Mouse (Mus musculus) heart, postnatal 0 days (tissue): ENCODE data around the gene Vmn2r75. TPM values are rescaled to one million over a fixed set of nuclear protein-coding genes. Genes with fewer than 3 reads are reported as not detected.
"Not testable (repeated sequence)": the region's sequence is repeated elsewhere in the genome, so short reads cannot be mapped to it uniquely, and the experiment has no call there.

ENCODE experiments used
- ATAC-seq: fragments of 200-750 bp; cut with Nextera tagmentation; 2 replicates; pipeline ENCODE4 v1.8.0; 2017; ENCODE audit warnings: low read depth, moderate number of reproducible peaks, moderate library complexity; ENCODE audit not compliant: insufficient read depth
- DNase-seq: peaks from one replicate; pipeline ENCODE4 v3.0.0-alpha.2; 2016; ENCODE audit warnings: low spot score
- H3K27ac ChIP-seq: fragments of 300-500 bp; sonication (generic); 2 replicates; pipeline ENCODE4 v1.5.1; 2014; ENCODE audit warnings: low read depth, mild to moderate bottlenecking
- H3K27me3 ChIP-seq: fragments of 300-500 bp; sonication (generic); 2 replicates; pipeline ENCODE4 v1.6.1; 2014; ENCODE audit warnings: low read length, mixed read lengths; ENCODE audit not compliant: control insufficient read depth, insufficient read depth
- H3K36me3 ChIP-seq: fragments of 300-500 bp; sonication (generic); replicated peaks from 2 replicates; pipeline ENCODE4 v1.6.1; 2014; ENCODE audit warnings: low read length, mixed read lengths; ENCODE audit not compliant: control insufficient read depth, insufficient read depth
- H3K4me1 ChIP-seq: fragments of 300-500 bp; sonication (generic); 2 replicates; pipeline ENCODE4 v1.6.1; 2014; ENCODE audit warnings: antibody characterized with exemption; ENCODE audit not compliant: control insufficient read depth, insufficient read depth
- H3K4me2 ChIP-seq: fragments of 300-500 bp; sonication (generic); 2 replicates; pipeline ENCODE4 v1.6.1; 2014; ENCODE audit warnings: low read depth, mild to moderate bottlenecking, low read length, moderate library complexity
- H3K4me3 ChIP-seq: fragments of 300-500 bp; sonication (generic); 2 replicates; pipeline ENCODE4 v1.5.1; 2014; ENCODE audit warnings: low read depth, low read length
- H3K9ac ChIP-seq: fragments of 300-500 bp; sonication (generic); replicated peaks from 2 replicates; pipeline ENCODE4 v1.6.1; 2014; ENCODE audit warnings: low read depth, low read length, mixed read lengths
- H3K9me3 ChIP-seq: fragments of 300-500 bp; sonication (generic); replicated peaks from 2 replicates; pipeline ENCODE4 v1.6.1; 2016; ENCODE audit warnings: low read length; ENCODE audit not compliant: control insufficient read depth
- CTCF ChIP-seq: IDR thresholded peaks from 2 replicates; pipeline ENCODE4 v1.5.1; 2016; ENCODE audit warnings: antibody characterized with exemption, control low read depth, low read depth
- EP300 ChIP-seq: IDR thresholded peaks from 2 replicates; pipeline ENCODE4 v1.6.1; 2016; ENCODE audit warnings: antibody characterized with exemption, low read depth
- WGBS: fragments of 180-500 bp; shearing (Covaris S2); extraction: QIAGEN DNeasy Blood & Tissue Kit; methylation state at CpG from one replicate; pipeline ENCODE4 v1.1.7; 2014; 5-methylcytosine and 5-hydroxymethylcytosine counted together
- polyA plus RNA-seq: library from polyadenylated mRNA; unstranded; fragments of >200 nt; fragmentation: Nextera tagmentation; extraction: Ambion mirVana; gene quantifications from 2 replicates; pipeline ENCODE4 v1.2.1, GENCODE M21; 2015
- total RNA-seq: library from RNA; depleted of rRNA; stranded (reverse); fragments of >200 nt; gene quantifications from 2 replicates; pipeline ENCODE4 v1.2.3, GENCODE M21; 2014; ENCODE audit warnings: low replicate concordance; rRNA removed

Gene Vmn2r75
- total RNA-seq: not detected in 2 replicates
- polyA plus RNA-seq: not detected in 2 replicates

DNA sequence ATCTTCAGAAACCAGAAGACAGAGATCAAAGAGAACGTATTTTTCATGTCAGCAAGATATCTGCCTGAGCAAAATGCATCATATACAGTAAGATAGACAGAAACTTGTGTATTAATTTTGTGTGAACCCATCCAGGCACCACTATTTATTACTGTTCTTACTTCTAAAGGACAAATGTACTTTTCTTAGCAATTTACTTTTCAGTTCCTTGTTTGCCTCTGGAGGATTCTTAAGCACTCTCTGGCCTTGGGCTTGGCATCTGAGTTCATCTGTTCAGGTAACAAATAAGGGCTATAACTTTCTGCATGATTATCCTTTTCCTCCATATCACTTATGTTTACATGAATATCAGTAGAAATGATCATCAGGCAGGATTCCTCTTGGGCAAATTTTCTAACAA is at the start of gene Vmn2r75:
TSS of gene Vmn2r75 (minus strand) at position 101 of the 400 bp plus-strand sequence.
- not testable (repeated sequence) for H3K27me3 ChIP-seq, H3K4me2 ChIP-seq, H3K9me3 ChIP-seq, H3K4me3 ChIP-seq, DNase-seq, H3K36me3 ChIP-seq, H3K27ac ChIP-seq, H3K4me1 ChIP-seq, ATAC-seq, H3K9ac ChIP-seq
- WGBS: 32% methylated on average over 1 of the region's 1 CpGs

DNA sequence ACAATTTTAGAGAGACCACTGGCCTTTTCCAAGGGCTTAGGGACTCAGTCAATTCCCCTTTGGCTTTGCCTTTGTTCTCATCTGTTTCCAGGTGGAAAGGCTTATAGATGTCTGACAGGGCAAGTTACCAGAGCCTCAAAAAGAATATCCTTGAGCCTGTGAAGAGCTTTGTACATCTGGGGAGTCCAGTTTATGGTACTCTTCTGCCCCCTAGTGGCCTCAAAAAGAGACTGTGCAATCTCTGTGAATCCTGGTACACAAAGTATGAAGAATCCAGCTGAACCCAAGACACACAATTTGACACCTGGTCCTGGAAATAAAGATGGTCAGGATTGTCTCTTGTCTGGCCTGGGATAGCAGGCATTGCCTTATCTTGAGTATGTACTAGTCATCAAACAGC is 39.8 kb upstream of the Vmn2r75 start:
- DNase-seq (no peak), ATAC-seq (no peak)
- 0 out of 2 replicates have a peak, but pooled peaks cover 3% of the 10 kb centered on the region for H3K9me3 ChIP-seq
- H3K27me3 ChIP-seq: no peaks in the 10 kb centered on the region
- no peak overlapping the region for H3K27ac ChIP-seq
- H3K4me3 ChIP-seq: no peak overlapping the region
- no peak overlapping the region for H3K9ac ChIP-seq
- H3K4me1 ChIP-seq: no peaks in the 10 kb centered on the region
- no peak overlapping the region for H3K4me2 ChIP-seq
- TF ChIP-seq CTCF: no peak
- no peak for TF ChIP-seq EP300
- H3K36me3 ChIP-seq: no peaks in the 10 kb centered on the region

Other genes starting within 250 kb of the Vmn2r75 start
- gene Vmn2r74, start 210.1 kb downstream of the Vmn2r75 start, total RNA-seq: not detected in 2 replicates
- gene Vmn2r74, start 210.1 kb downstream of the Vmn2r75 start, polyA plus RNA-seq: not detected in 2 replicates
- not detected in 2 replicates for gene Vmn2r76, start 74.5 kb upstream of the Vmn2r75 start, total RNA-seq
- not detected in 2 replicates for gene Vmn2r76, start 74.5 kb upstream of the Vmn2r75 start, polyA plus RNA-seq
- not detected in 2 replicates for gene Olfr310, start 105.4 kb upstream of the Vmn2r75 start, total RNA-seq
- not detected in 2 replicates for gene Olfr310, start 105.4 kb upstream of the Vmn2r75 start, polyA plus RNA-seq
- not detected in 2 replicates for gene Olfr309, start 141.9 kb upstream of the Vmn2r75 start, total RNA-seq
- gene Olfr309, start 141.9 kb upstream of the Vmn2r75 start, polyA plus RNA-seq: not detected in 2 replicates
- not detected in 2 replicates for gene Olfr308, start 153.9 kb upstream of the Vmn2r75 start, total RNA-seq
- not detected in 2 replicates for gene Olfr308, start 153.9 kb upstream of the Vmn2r75 start, polyA plus RNA-seq
- not detected in 2 replicates for gene Olfr307, start 165.8 kb upstream of the Vmn2r75 start, total RNA-seq
- not detected in 2 replicates for gene Olfr307, start 165.8 kb upstream of the Vmn2r75 start, polyA plus RNA-seq
- not detected in 2 replicates for gene Olfr305, start 195.2 kb upstream of the Vmn2r75 start, total RNA-seq
- not detected in 2 replicates for gene Olfr305, start 195.2 kb upstream of the Vmn2r75 start, polyA plus RNA-seq
- gene Olfr304, start 214.9 kb upstream of the Vmn2r75 start, total RNA-seq: not detected in 2 replicates
- gene Olfr304, start 214.9 kb upstream of the Vmn2r75 start, polyA plus RNA-seq: not detected in 2 replicates
- gene Olfr303, start 226.0 kb upstream of the Vmn2r75 start, total RNA-seq: not detected in 2 replicates
- not detected in 2 replicates for gene Olfr303, start 226.0 kb upstream of the Vmn2r75 start, polyA plus RNA-seq
- not detected in 2 replicates for gene Olfr301, start 232.1 kb upstream of the Vmn2r75 start, total RNA-seq
- gene Olfr301, start 232.1 kb upstream of the Vmn2r75 start, polyA plus RNA-seq: not detected in 2 replicates